Mouse (Mus musculus) telencephalon, adult 2 months (tissue): ENCODE measurements at regions not wholly inside any gene's neighbourhood (a gene's known extent, or its start where the extent isn't known, plus 50 kb on each side); places are given as distances from the start of the nearest gene placed in this dataset.

ENCODE experiments used
- DNase-seq: peaks from one replicate; pipeline ENCODE4 v3.0.0-alpha.2; 2011; ENCODE audit warnings: low read depth, low spot score

GRCm38 (mm10) chr4:127419786-127420120 lies 61.8 kb upstream of the Gjb5 start:
- DNase-seq, result no peak

- no peak for DNase-seq
These were observed 61.2 kb upstream of the Gjb5 start for GRCm38 (mm10) chr4:127419062-127419785.

- no peak for DNase-seq
These were observed 58.9 kb upstream of the Gjb5 start for GRCm38 (mm10) chr4:127416906-127417305.

- DNase-seq, result no peak
These were observed 56.3 kb upstream of the Gjb5 start for GRCm38 (mm10) chr4:127413997-127414964.
